Mouse (Mus musculus) midbrain, embryonic 12.5 days (tissue): ENCODE results near the gene T. TPM values are rescaled to one million over a fixed set of nuclear protein-coding genes. Genes with fewer than 3 reads are reported as not detected.
A peak's percentile ranks its signal among the peaks of the same experiment; 100 is the strongest.

Source experiments
- ATAC-seq: fragments of 200-750 bp; cut with Nextera tagmentation; 2 replicates; pipeline ENCODE4 v1.8.0; 2017; ENCODE audit warnings: low read depth, moderate TSS enrichment, moderate library complexity; ENCODE audit not compliant: low FRiP score
- H3K27ac ChIP-seq: fragments of 300-500 bp; sonication (generic); replicated peaks from 2 replicates; pipeline ENCODE4 v1.5.1; 2016; ENCODE audit warnings: mild to moderate bottlenecking
- H3K27me3 ChIP-seq: fragments of 300-500 bp; sonication (generic); 2 replicates; pipeline ENCODE4 v1.6.1; 2016; ENCODE audit warnings: mild to moderate bottlenecking
- H3K36me3 ChIP-seq: fragments of 300-500 bp; sonication (generic); 2 replicates; pipeline ENCODE4 v1.6.1; 2016
- H3K4me1 ChIP-seq: fragments of 300-500 bp; sonication (generic); 2 replicates; pipeline ENCODE4 v1.6.1; 2016
- H3K4me2 ChIP-seq: fragments of 300-500 bp; sonication (generic); replicated peaks from 2 replicates; pipeline ENCODE4 v1.6.1; 2016; ENCODE audit warnings: mild to moderate bottlenecking, moderate library complexity
- H3K4me3 ChIP-seq: fragments of 300-500 bp; sonication (generic); 2 replicates; pipeline ENCODE4 v1.5.1; 2016; ENCODE audit warnings: mild to moderate bottlenecking
- H3K9ac ChIP-seq: fragments of 300-500 bp; sonication (generic); replicated peaks from 2 replicates; pipeline ENCODE4 v1.6.1; 2016; ENCODE audit warnings: mild to moderate bottlenecking, moderate library complexity
- H3K9me3 ChIP-seq: fragments of 300-500 bp; sonication (generic); 2 replicates; pipeline ENCODE4 v1.6.1; 2016; ENCODE audit warnings: mild to moderate bottlenecking
- WGBS: fragments of 180-500 bp; shearing (Covaris S2); methylation state at CpG from one replicate; pipeline ENCODE4 v1.1.7; 2016; 5-methylcytosine and 5-hydroxymethylcytosine counted together
- polyA plus RNA-seq: library from polyadenylated mRNA; unstranded; fragments of >200 nt; fragmentation: Nextera tagmentation; extraction: Ambion mirVana; gene quantifications from 2 replicates; pipeline ENCODE4 v1.2.1, GENCODE M21; 2016

Gene T
- polyA plus RNA-seq, 1 experiment from 2014 or later = 0.64 TPM

DNA sequence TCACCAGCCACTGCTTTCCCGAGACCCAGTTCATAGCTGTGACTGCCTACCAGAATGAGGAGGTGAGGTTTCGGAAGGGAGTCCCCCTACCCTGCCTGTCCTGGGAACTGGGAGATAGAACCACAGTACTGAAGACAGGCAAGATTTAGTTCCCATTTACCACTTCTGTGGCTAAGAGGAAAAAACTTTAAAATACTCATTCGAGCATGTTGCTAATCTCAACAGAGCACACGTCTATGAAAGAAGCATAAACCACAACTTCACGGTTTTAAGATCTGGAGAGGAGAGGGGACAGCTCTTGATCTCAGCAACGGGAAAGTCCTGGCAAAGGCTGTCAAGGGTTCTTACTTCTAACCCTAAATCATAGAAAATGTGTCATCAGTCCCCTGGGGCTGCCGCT lies 2.0 kb downstream of the T start:
- Histone ChIP-seq H3K4me3 (no peak overlapping the region), H3K4me2 (no peak overlapping the region), H3K27me3 (peaks cover 88% of the 10 kb centered on the region), H3K4me1 (peaks cover 12% of the 10 kb centered on the region), H3K36me3 (no peaks in the 10 kb centered on the region), H3K9ac (no peak overlapping the region), H3K9me3 (no peaks in the 10 kb centered on the region), H3K27ac (no peak overlapping the region)
- ATAC-seq = no peak
- 11% methylated on average over 7 of the region's 7 CpGs for WGBS

DNA sequence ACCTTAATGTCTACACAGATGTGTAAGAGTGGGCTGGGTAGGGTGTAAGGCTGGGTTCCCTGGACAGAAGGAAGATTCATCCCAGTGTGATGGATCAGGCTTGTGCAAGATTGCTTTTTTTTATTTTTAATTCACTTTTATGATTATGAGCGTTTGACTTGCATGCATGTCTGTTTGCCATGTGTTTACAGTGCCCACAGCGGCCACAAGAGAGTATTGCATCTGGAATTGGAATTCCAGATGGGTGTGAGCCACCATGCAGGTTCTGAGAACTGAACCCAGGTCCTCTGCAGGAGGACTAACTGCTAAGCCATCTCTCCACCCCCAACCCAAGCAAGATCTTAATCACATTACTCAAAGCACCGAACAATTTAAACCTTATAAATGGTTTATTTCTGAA lies 9.8 kb downstream of the T start:
- Histone ChIP-seq H3K9me3 (no peaks in the 10 kb centered on the region), H3K36me3 (no peaks in the 10 kb centered on the region), H3K27me3 (peaks cover 22% of the 10 kb centered on the region), H3K4me2 (no peak overlapping the region), H3K4me3 (no peak overlapping the region), H3K27ac (no peak overlapping the region), H3K4me1 (no peaks in the 10 kb centered on the region), H3K9ac (no peak overlapping the region)
- WGBS = 61% methylated on average over 3 of the region's 3 CpGs
- ATAC-seq = no peak

- ATAC-seq = no peak
- H3K9me3 ChIP-seq = no peaks in the 10 kb centered on the region
- 58% methylated on average over 9 of the region's 9 CpGs for WGBS
- H3K4me2 ChIP-seq = no peak overlapping the region
- H3K9ac ChIP-seq = no peak overlapping the region
- H3K4me3 ChIP-seq = no peak overlapping the region
- H3K27me3 ChIP-seq = peaks cover 6% of the 10 kb centered on the region; the same call in 1 of the 2 replicates
- H3K27ac ChIP-seq = no peak overlapping the region
- H3K4me1 ChIP-seq = no peaks in the 10 kb centered on the region
- no peaks in the 10 kb centered on the region for H3K36me3 ChIP-seq
These were observed 13.5 kb downstream of the T start for GRCm38 (mm10) chr17:8447676-8448192.

- H3K27ac ChIP-seq = no peak overlapping the region
- H3K9ac ChIP-seq = no peak overlapping the region
- ATAC-seq = no peak
- no peaks in the 10 kb centered on the region for H3K36me3 ChIP-seq
- H3K4me1 ChIP-seq = no peaks in the 10 kb centered on the region
- WGBS = 72% methylated on average over 3 of the region's 3 CpGs
- H3K9me3 ChIP-seq = no peaks in the 10 kb centered on the region
- H3K4me3 ChIP-seq = no peak overlapping the region
- H3K4me2 ChIP-seq = no peak overlapping the region
- H3K27me3 ChIP-seq = 0 out of 2 replicates have a peak, but pooled peaks cover under 1% of the 10 kb centered on the region
These were observed 14.1 kb downstream of the T start for GRCm38 (mm10) chr17:8448324-8448723.

GRCm38 (mm10) chr17:8455196-8455595 lies 21.0 kb downstream of the T start:
- 0 out of 2 replicates have a peak, but pooled peaks cover 3% of the 10 kb centered on the region for H3K4me1 ChIP-seq
- peaks cover 8% of the 10 kb centered on the region for H3K27me3 ChIP-seq
- H3K27ac ChIP-seq = no peak overlapping the region
- no peaks in the 10 kb centered on the region for H3K9me3 ChIP-seq
- no peaks in the 10 kb centered on the region for H3K36me3 ChIP-seq
- WGBS = 72% methylated on average over 6 of the region's 6 CpGs
- ATAC-seq = no peak
- H3K4me3 ChIP-seq = no peak overlapping the region
- no peak overlapping the region for H3K9ac ChIP-seq
- no peak overlapping the region for H3K4me2 ChIP-seq

DNA sequence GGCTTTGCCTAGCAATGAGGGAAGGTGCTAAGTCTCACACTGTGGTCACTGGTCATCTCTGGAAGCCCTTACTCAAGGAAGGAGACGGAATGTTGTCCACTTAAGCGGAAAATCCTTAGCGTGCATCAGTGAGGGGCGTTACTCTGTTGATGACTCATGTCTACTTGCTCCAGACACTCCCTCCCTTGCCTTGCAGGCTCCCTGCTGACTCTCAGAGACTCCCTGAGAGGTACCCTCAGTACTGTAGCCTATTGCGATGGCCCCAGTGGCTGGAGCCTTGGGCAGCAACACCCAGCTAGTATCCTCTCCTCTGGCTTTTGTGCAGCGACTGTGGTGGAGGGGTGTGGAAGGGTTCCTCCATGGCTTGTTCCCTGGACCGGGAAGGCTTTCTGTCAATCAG lies 21.4 kb downstream of the T start:
- no peaks in the 10 kb centered on the region for H3K36me3 ChIP-seq
- no peak for ATAC-seq
- H3K4me3 ChIP-seq = no peak overlapping the region
- no peak overlapping the region for H3K9ac ChIP-seq
- 0 out of 2 replicates have a peak, but pooled peaks cover 3% of the 10 kb centered on the region for H3K4me1 ChIP-seq
- no peaks in the 10 kb centered on the region for H3K9me3 ChIP-seq
- no peak overlapping the region for H3K27ac ChIP-seq
- no peak overlapping the region for H3K4me2 ChIP-seq
- H3K27me3 ChIP-seq = peaks cover 8% of the 10 kb centered on the region
- WGBS = 64% methylated on average over 7 of the region's 7 CpGs

DNA sequence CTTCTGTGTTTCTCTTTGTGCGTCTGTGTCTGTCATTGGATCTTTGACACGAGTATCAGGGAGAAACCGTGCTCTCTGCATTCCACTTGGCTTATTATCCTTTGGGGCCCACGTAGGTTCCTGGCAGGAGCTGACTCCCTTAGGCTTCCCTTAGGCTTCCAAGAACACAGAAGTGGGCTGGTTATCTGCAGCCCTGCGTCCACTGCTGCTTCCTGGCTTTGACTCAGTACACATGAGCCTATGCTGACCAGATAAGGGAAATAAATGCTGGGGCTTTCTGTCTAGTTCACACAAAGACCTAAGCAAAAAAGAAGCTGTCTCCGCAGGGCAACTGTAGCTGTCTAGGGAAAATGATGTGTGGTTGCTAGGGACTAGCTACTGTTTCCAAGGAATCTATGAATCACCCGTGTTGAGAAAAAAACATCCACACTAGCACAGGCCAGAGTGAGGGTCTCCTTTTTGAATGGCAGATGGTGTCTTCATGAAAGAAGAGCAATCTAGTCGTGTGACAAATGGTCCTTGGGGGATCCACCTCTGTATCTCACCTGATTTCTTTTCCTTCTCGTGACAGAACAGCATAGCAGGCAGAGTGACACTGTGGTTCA lies 22.7 kb downstream of the T start:
- no peaks in the 10 kb centered on the region for H3K9me3 ChIP-seq
- H3K4me2 ChIP-seq = no peak overlapping the region
- peaks cover 9% of the 10 kb centered on the region for H3K27me3 ChIP-seq
- no peaks in the 10 kb centered on the region for H3K36me3 ChIP-seq
- no peak for ATAC-seq
- H3K4me3 ChIP-seq = no peak overlapping the region
- 0 out of 2 replicates have a peak, but pooled peaks cover 3% of the 10 kb centered on the region for H3K4me1 ChIP-seq
- H3K27ac ChIP-seq = 0 out of 2 replicates have a peak overlapping the region, but pooled peaks have one; percentile 25
- WGBS = 44% methylated on average over 9 of the region's 9 CpGs
- no peak overlapping the region for H3K9ac ChIP-seq

DNA sequence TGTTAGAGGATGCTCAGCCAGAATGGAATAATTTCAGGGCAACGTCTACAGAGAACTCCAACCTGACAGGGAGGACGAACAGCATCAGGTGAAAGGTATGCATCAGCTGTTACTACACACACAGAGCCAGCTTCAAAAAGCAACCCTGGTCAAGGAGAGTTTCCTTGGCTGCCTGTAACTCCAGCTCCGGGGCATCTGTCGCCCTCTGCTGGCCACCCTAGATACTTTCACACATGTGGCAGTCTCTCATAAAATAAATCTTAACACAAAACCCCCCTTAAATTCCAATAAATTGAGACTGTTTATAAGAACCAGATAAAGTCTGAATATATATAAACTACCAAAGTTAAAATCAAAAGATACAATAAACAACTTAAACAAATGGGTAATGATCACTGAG lies 27.3 kb downstream of the T start:
- Histone ChIP-seq H3K4me2 (no peak overlapping the region), H3K27me3 (peaks cover 10% of the 10 kb centered on the region; the same call in 1 of the 2 replicates), H3K27ac (no peak overlapping the region), H3K9me3 (no peaks in the 10 kb centered on the region), H3K36me3 (no peaks in the 10 kb centered on the region), H3K4me1 (0 out of 2 replicates have a peak, but pooled peaks cover 3% of the 10 kb centered on the region), H3K4me3 (no peak overlapping the region), H3K9ac (no peak overlapping the region)
- ATAC-seq = no peak
- WGBS = 8% methylated on average over 4 of the region's 4 CpGs

GRCm38 (mm10) chr17:8463482-8464128 lies 29.4 kb downstream of the T start:
- Histone ChIP-seq H3K36me3 (no peaks in the 10 kb centered on the region), H3K4me3 (no peak overlapping the region), H3K27me3 (peaks cover 16% of the 10 kb centered on the region), H3K27ac (no peak overlapping the region), H3K9me3 (no peaks in the 10 kb centered on the region), H3K4me2 (no peak overlapping the region), H3K9ac (no peak overlapping the region), H3K4me1 (no peaks in the 10 kb centered on the region)
- peak; percentile 49; the same call in 1 of the 2 replicates for ATAC-seq
- WGBS = 27% methylated on average over 9 of the region's 9 CpGs

GRCm38 (mm10) chr17:8467771-8468170 lies 33.5 kb downstream of the T start:
- H3K9ac ChIP-seq = no peak overlapping the region
- H3K27me3 ChIP-seq = peaks cover 20% of the 10 kb centered on the region
- no peak for ATAC-seq
- no peak overlapping the region for H3K27ac ChIP-seq
- H3K9me3 ChIP-seq = no peaks in the 10 kb centered on the region
- no peak overlapping the region for H3K4me3 ChIP-seq
- H3K4me2 ChIP-seq = no peak overlapping the region
- H3K36me3 ChIP-seq = no peaks in the 10 kb centered on the region
- H3K4me1 ChIP-seq = peaks cover 3% of the 10 kb centered on the region; the same call in 1 of the 2 replicates
- 84% methylated on average over 3 of the region's 3 CpGs for WGBS

DNA sequence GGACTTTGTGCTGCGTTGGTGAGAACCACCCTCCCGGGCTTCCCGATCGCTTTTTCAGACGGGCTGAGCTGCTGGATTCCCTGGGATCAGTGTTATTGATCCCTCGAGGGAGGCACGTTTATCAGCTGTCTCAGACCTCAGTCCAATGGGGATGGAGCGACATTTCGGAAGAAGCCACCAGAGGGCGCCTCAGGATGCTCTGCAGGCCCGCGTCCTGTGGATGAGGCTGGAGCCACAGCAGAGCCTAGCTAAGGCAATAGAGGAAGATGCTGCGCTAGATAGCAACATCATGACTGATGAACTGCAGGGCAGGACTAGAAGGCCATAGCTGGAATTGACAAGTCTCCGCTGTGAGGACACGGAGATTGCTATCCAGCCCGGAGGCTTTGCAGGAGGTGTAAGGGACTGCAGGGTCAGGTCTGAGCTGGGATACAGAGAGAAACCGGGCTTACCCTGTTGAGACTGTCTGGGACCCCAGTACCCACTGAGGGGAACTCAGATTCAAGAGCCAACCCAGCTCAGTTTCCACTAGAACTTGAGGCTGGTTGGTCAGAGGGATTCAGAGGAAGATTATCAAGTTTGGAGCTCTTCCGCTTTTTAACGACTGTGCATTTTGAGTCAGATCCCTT lies 34.6 kb downstream of the T start:
- Histone ChIP-seq H3K4me1 (peaks cover 3% of the 10 kb centered on the region; the same call in 1 of the 2 replicates), H3K27me3 (peaks cover 20% of the 10 kb centered on the region), H3K36me3 (no peaks in the 10 kb centered on the region), H3K4me3 (no peak overlapping the region), H3K9ac (no peak overlapping the region), H3K4me2 (peak overlapping the region; percentile 32), H3K27ac (no peak overlapping the region), H3K9me3 (no peaks in the 10 kb centered on the region)
- WGBS = 17% methylated on average over 19 of the region's 19 CpGs
- ATAC-seq = peak; percentile 68; the same call in 1 of the 2 replicates

- Histone ChIP-seq H3K9me3 (no peaks in the 10 kb centered on the region), H3K4me3 (no peak overlapping the region), H3K27ac (no peak overlapping the region), H3K9ac (no peak overlapping the region), H3K36me3 (no peaks in the 10 kb centered on the region), H3K4me1 (no peaks in the 10 kb centered on the region), H3K27me3 (no peaks in the 10 kb centered on the region), H3K4me2 (no peak overlapping the region)
- ATAC-seq = no peak
- WGBS = 83% methylated on average over 3 of the region's 3 CpGs
These were observed 44.3 kb downstream of the T start for GRCm38 (mm10) chr17:8478554-8478953.
